Mouse (Mus musculus): Measurements from ENCODE around the gene Rbbp8nl. TPM values are rescaled to one million over a fixed set of nuclear protein-coding genes. Genes with fewer than 3 reads are reported as not detected.

Rbbp8nl gene
- polyA plus RNA-seq, 2 experiments: 1.3 to 2.0 TPM

DNA sequence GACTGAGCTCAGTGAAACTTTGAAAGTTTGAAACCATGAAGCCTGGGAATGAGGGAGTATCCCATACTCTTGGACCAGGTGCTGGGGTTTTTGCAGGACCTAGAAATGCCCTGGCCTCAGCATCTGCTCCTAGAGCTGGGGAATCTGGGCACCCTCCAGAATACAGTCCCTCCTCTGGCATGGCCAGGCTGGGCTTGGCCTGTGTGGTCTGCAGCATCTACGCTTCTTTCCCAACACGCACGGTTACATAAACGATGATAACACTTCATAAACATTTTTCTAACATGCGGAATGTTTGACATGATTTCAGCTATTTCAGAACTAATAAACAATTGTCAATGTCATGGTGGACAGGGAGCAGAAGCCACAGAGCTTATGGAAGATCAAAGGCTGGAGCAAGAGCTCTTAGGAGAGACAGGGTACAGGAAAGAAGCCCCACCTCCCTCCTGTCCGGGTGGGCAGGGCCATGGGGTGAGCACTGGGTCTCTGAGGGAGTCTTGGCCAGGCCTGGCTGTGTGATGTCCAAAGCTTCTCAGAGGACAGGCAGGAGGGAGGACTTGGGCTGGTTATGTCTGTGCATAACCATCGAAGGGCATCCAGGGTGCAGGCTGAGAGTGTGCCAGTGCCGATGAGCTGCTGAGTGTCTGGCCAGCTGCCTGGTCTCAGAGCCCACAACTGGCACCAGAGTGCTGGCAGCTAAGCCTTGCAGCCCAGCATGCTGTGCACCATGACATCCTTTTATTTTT is 16.9 kb upstream of the Rbbp8nl start:
- Histone ChIP-seq H3K27me3 (ENCODE audit: control insufficient read depth, insufficient read depth, low read length) (no peaks in the 10 kb centered on the region), H3K4me3 (replicated peaks; ENCODE audit: low read length) (no peak overlapping the region), H3K36me3 (ENCODE audit: control insufficient read depth, insufficient read depth, low read length) (no peaks in the 10 kb centered on the region), H3K4me1 (ENCODE audit: control insufficient read depth, insufficient read depth, low read length) (no peaks in the 10 kb centered on the region), H3K4me2 (replicated peaks; ENCODE audit: low read depth, low read length, severe bottlenecking) (no peak overlapping the region), H3K9ac (ENCODE audit: low read depth, low read length, severe bottlenecking) (no peak overlapping the region), H3K27ac (replicated peaks; ENCODE audit: low read depth, low read length) (no peak overlapping the region), H3K9me3 (ENCODE audit: control insufficient read depth, low read length) (0 out of 2 replicates have a peak, but pooled peaks cover 5% of the 10 kb centered on the region)
- WGBS: 75% methylated on average over 8 of the region's 8 CpGs
- ATAC-seq (ENCODE audit: low FRiP score, low read depth) (no peak), DNase-seq (ENCODE audit: low spot score) (no peak)
- no peak for TF ChIP-seq POLR2A (IDR thresholded peaks at IDR 0.05; ENCODE audit: borderline replicate concordance, extremely low read depth, insufficient read depth, insufficient read length)

DNA sequence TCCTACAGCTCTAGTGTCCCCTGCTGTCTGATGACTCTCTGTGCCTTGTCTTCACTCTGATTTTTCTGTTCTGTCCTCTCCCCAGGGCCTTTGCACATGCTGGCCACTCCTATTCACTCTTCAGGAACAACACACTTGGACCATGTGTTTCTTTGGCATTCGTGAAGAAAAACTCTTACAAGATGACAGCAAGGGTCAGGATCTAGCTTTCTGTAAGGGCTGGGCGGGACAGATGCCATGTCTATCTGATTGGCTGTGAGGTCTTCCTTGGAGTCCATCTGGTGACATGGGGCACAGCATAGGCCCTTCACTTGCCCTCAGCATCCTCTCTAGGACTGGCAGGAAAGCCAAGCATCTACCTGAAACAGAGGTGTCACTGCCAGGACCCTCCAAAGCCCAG is 16.3 kb upstream of the Rbbp8nl start:
- Histone ChIP-seq H3K9ac (ENCODE audit: low read depth, low read length, severe bottlenecking) (no peak overlapping the region), H3K4me3 (replicated peaks; ENCODE audit: low read length) (no peak overlapping the region), H3K4me2 (replicated peaks; ENCODE audit: low read depth, low read length, severe bottlenecking) (no peak overlapping the region), H3K9me3 (ENCODE audit: control insufficient read depth, low read length) (0 out of 2 replicates have a peak, but pooled peaks cover 5% of the 10 kb centered on the region), H3K27ac (replicated peaks; ENCODE audit: low read depth, low read length) (no peak overlapping the region), H3K36me3 (ENCODE audit: control insufficient read depth, insufficient read depth, low read length) (no peaks in the 10 kb centered on the region), H3K27me3 (ENCODE audit: control insufficient read depth, insufficient read depth, low read length) (no peaks in the 10 kb centered on the region), H3K4me1 (ENCODE audit: control insufficient read depth, insufficient read depth, low read length) (no peaks in the 10 kb centered on the region)
- no peak for TF ChIP-seq POLR2A (IDR thresholded peaks at IDR 0.05; ENCODE audit: borderline replicate concordance, extremely low read depth, insufficient read depth, insufficient read length)
- WGBS: 73% methylated on average over 2 of the region's 2 CpGs
- no peak for DNase-seq (ENCODE audit: low spot score)
- no peak for ATAC-seq (ENCODE audit: low FRiP score, low read depth)

DNA sequence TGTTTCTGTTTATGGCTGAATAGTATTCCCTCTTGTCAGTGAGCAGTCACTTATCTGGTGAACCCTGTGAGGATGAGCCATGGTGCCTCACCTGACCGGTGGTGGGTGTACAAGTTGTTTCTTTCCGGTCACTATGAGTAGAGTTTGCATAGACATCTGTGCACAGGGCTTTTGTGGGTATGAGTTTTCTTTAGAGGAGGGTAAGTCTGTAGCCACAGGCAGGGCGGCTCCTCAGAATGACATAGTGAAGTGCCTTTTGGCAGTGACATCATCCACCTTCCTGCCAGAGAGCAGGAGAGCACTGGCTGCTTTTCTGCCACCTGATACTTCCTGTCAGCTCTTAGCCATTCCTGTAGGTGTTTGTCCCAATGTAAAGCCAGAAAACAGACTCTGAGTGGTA is 15.8 kb upstream of the Rbbp8nl start:
- H3K9ac ChIP-seq (ENCODE audit: low read depth, low read length, severe bottlenecking): no peak overlapping the region

DNA sequence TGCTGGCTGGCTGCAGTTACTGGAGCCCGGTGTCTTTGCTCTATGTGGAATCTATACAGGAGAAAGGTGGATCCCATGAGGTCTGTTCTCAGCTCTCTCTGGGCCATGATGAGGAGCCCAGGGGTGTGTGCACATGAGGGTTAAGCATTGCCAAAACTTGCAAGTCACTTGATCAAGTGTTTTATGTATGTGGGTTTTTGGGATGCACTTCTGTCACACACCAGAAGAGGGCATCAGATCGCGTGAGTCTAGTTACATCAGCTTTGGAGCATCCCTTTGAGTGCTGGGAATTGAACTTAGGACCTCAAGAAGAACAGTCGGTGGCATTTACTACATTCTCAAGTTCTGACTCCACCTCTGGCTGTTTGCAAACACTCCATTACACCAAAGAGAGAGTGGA is 14.9 kb upstream of the Rbbp8nl start:
- no peak for ATAC-seq (ENCODE audit: low FRiP score, low read depth)
- Histone ChIP-seq H3K9ac (ENCODE audit: low read depth, low read length, severe bottlenecking) (no peak overlapping the region), H3K27ac (replicated peaks; ENCODE audit: low read depth, low read length) (no peak overlapping the region), H3K4me2 (replicated peaks; ENCODE audit: low read depth, low read length, severe bottlenecking) (no peak overlapping the region), H3K4me1 (ENCODE audit: control insufficient read depth, insufficient read depth, low read length) (no peaks in the 10 kb centered on the region), H3K4me3 (replicated peaks; ENCODE audit: low read length) (no peak overlapping the region), H3K9me3 (ENCODE audit: control insufficient read depth, low read length) (0 out of 2 replicates have a peak, but pooled peaks cover 5% of the 10 kb centered on the region), H3K36me3 (ENCODE audit: control insufficient read depth, insufficient read depth, low read length) (no peaks in the 10 kb centered on the region), H3K27me3 (ENCODE audit: control insufficient read depth, insufficient read depth, low read length) (no peaks in the 10 kb centered on the region)
- 69% methylated on average over 4 of the region's 4 CpGs for WGBS
- no peak for DNase-seq (ENCODE audit: low spot score)
- no peak for TF ChIP-seq POLR2A (IDR thresholded peaks at IDR 0.05; ENCODE audit: borderline replicate concordance, extremely low read depth, insufficient read depth, insufficient read length)

More for the DNA sequence above, 15.8 kb upstream of the Rbbp8nl start:
- no peak for ATAC-seq (ENCODE audit: low FRiP score, low read depth)
- Histone ChIP-seq H3K4me3 (replicated peaks; ENCODE audit: low read length) (no peak overlapping the region), H3K4me1 (ENCODE audit: control insufficient read depth, insufficient read depth, low read length) (no peaks in the 10 kb centered on the region), H3K27me3 (ENCODE audit: control insufficient read depth, insufficient read depth, low read length) (no peaks in the 10 kb centered on the region), H3K9me3 (ENCODE audit: control insufficient read depth, low read length) (0 out of 2 replicates have a peak, but pooled peaks cover 5% of the 10 kb centered on the region), H3K36me3 (ENCODE audit: control insufficient read depth, insufficient read depth, low read length) (no peaks in the 10 kb centered on the region), H3K4me2 (replicated peaks; ENCODE audit: low read depth, low read length, severe bottlenecking) (no peak overlapping the region), H3K27ac (replicated peaks; ENCODE audit: low read depth, low read length) (no peak overlapping the region)
- 96% methylated on average over 3 of the region's 3 CpGs for WGBS
- DNase-seq (ENCODE audit: low spot score): no peak
- no peak for TF ChIP-seq POLR2A (IDR thresholded peaks at IDR 0.05; ENCODE audit: borderline replicate concordance, extremely low read depth, insufficient read depth, insufficient read length)

DNA sequence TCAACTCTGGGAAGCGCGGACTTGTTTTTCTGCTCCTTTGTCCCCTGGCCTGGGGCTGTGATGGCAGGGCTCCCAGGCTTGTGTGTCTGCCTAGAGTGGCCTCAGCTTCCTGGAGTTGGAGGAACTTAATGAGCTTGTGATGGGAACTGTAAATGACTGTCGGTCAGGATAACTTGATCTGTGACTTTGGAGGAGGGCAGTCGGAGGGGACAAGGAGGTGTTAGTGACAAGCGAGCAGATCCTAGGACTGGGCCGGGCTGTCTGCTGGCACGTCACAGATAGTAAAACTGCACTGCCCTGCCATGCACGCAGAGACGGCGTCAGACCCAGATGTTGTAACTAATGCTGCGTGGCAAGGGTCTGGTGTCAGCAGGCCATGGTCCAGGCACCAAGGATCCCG is 13.8 kb upstream of the Rbbp8nl start:
- Histone ChIP-seq H3K4me2 (replicated peaks; ENCODE audit: low read depth, low read length, severe bottlenecking) (no peak overlapping the region), H3K4me1 (ENCODE audit: control insufficient read depth, insufficient read depth, low read length) (no peaks in the 10 kb centered on the region), H3K27me3 (ENCODE audit: control insufficient read depth, insufficient read depth, low read length) (no peaks in the 10 kb centered on the region), H3K4me3 (replicated peaks; ENCODE audit: low read length) (no peak overlapping the region), H3K27ac (replicated peaks; ENCODE audit: low read depth, low read length) (no peak overlapping the region), H3K36me3 (ENCODE audit: control insufficient read depth, insufficient read depth, low read length) (no peaks in the 10 kb centered on the region), H3K9me3 (ENCODE audit: control insufficient read depth, low read length) (0 out of 2 replicates have a peak, but pooled peaks cover 5% of the 10 kb centered on the region), H3K9ac (ENCODE audit: low read depth, low read length, severe bottlenecking) (no peak overlapping the region)
- TF ChIP-seq POLR2A (IDR thresholded peaks at IDR 0.05; ENCODE audit: borderline replicate concordance, extremely low read depth, insufficient read depth, insufficient read length): no peak
- DNase-seq (ENCODE audit: low spot score) (no peak), ATAC-seq (ENCODE audit: low FRiP score, low read depth) (no peak)
- WGBS: 39% methylated on average over 12 of the region's 12 CpGs

Data from limb, embryonic 14.5 days (tissue).